Mouse (Mus musculus) forebrain, embryonic 15.5 days (tissue): Measurements from ENCODE around the gene Rnf220. TPM values are rescaled to one million over a fixed set of nuclear protein-coding genes. Genes with fewer than 3 reads are reported as not detected.
"Not testable (repeated sequence)": the region's sequence is repeated elsewhere in the genome, so short reads cannot be mapped to it uniquely, and the experiment has no call there.

ENCODE experiments used
- ATAC-seq: fragments of 200-750 bp; cut with Nextera tagmentation; replicated peaks from 2 replicates; pipeline ENCODE4 v1.8.0; 2017; ENCODE audit warnings: mild to moderate bottlenecking, moderate TSS enrichment, moderate library complexity
- H3K27ac ChIP-seq: fragments of 300-500 bp; sonication (generic); replicated peaks from 2 replicates; pipeline ENCODE4 v1.5.1; 2015; ENCODE audit warnings: mild to moderate bottlenecking, inconsistent platforms
- H3K27me3 ChIP-seq: fragments of 300-500 bp; sonication (generic); 2 replicates; pipeline ENCODE4 v1.6.1; 2015; ENCODE audit warnings: inconsistent platforms
- H3K36me3 ChIP-seq: fragments of 300-500 bp; sonication (generic); 2 replicates; pipeline ENCODE4 v1.6.1; 2015; ENCODE audit warnings: mild to moderate bottlenecking, inconsistent platforms
- H3K4me1 ChIP-seq: fragments of 300-500 bp; sonication (generic); 2 replicates; pipeline ENCODE4 v1.6.1; 2015; ENCODE audit warnings: inconsistent platforms
- H3K4me2 ChIP-seq: fragments of 300-500 bp; sonication (generic); replicated peaks from 2 replicates; pipeline ENCODE4 v1.6.1; 2015; ENCODE audit warnings: mild to moderate bottlenecking, inconsistent platforms
- H3K4me3 ChIP-seq: fragments of 300-500 bp; sonication (generic); 2 replicates; pipeline ENCODE4 v1.5.1; 2015; ENCODE audit warnings: mild to moderate bottlenecking, inconsistent platforms
- H3K9ac ChIP-seq: fragments of 300-500 bp; sonication (generic); replicated peaks from 2 replicates; pipeline ENCODE4 v1.6.1; 2015; ENCODE audit warnings: mild to moderate bottlenecking, inconsistent platforms
- H3K9me3 ChIP-seq: fragments of 300-500 bp; sonication (generic); 2 replicates; pipeline ENCODE4 v1.6.1; 2016; ENCODE audit warnings: inconsistent platforms
- whole genome bisulfite sequencing: fragments of 180-500 bp; shearing (Covaris S2); methylation state at CpG from one replicate; pipeline ENCODE4 v1.1.7; 2015; ENCODE audit warnings: mixed read lengths; 5-methylcytosine and 5-hydroxymethylcytosine counted together
- polyA plus RNA-seq: library from polyadenylated mRNA; unstranded; fragments of >200 nt; fragmentation: Nextera tagmentation; extraction: Ambion mirVana; gene quantifications from 2 replicates; pipeline ENCODE4 v1.2.1, GENCODE M21; 2015

Gene Rnf220
- polyA plus RNA-seq, 1 experiment from 2014 or later, result 128 TPM

- Histone ChIP-seq H3K36me3 (no peaks in the 10 kb centered on the region), H3K4me2 (no peak overlapping the region), H3K9ac (no peak overlapping the region), H3K27me3 (no peaks in the 10 kb centered on the region), H3K9me3 (no peaks in the 10 kb centered on the region), H3K4me3 (no peak overlapping the region), H3K4me1 (no peaks in the 10 kb centered on the region), H3K27ac (no peak overlapping the region)
- 53% methylated on average over 8 of the region's 8 CpGs for WGBS
- ATAC-seq, result no peak
These were observed 233.9 kb downstream of the Rnf220 start for GRCm38 (mm10) chr4:117262987-117263386.

GRCm38 (mm10) chr4:117262101-117262913 is 234.5 kb downstream of the Rnf220 start:
- Histone ChIP-seq H3K36me3 (no peaks in the 10 kb centered on the region), H3K9me3 (no peaks in the 10 kb centered on the region), H3K27ac (no peak overlapping the region), H3K4me2 (no peak overlapping the region), H3K4me3 (no peak overlapping the region), H3K4me1 (no peaks in the 10 kb centered on the region), H3K9ac (no peak overlapping the region), H3K27me3 (no peaks in the 10 kb centered on the region)
- WGBS, result 77% methylated on average over 13 of the region's 13 CpGs
- ATAC-seq, result no peak

GRCm38 (mm10) chr4:117261222-117261621 is 235.6 kb downstream of the Rnf220 start:
- no peak overlapping the region for H3K9ac ChIP-seq
- no peaks in the 10 kb centered on the region for H3K4me1 ChIP-seq
- H3K9me3 ChIP-seq, result no peaks in the 10 kb centered on the region
- H3K4me2 ChIP-seq, result no peak overlapping the region
- ATAC-seq, result no peak
- H3K36me3 ChIP-seq, result no peaks in the 10 kb centered on the region
- no peak overlapping the region for H3K27ac ChIP-seq
- no peaks in the 10 kb centered on the region for H3K27me3 ChIP-seq
- no peak overlapping the region for H3K4me3 ChIP-seq
- WGBS, result 80% methylated on average over 2 of the region's 2 CpGs

- H3K4me2 ChIP-seq, H3K9me3 ChIP-seq, ATAC-seq, H3K27me3 ChIP-seq, H3K27ac ChIP-seq, H3K9ac ChIP-seq, H3K4me1 ChIP-seq, H3K36me3 ChIP-seq, H3K4me3 ChIP-seq: not testable (repeated sequence)
- 75% methylated on average over 6 of the region's 6 CpGs for WGBS
These were observed 236.9 kb downstream of the Rnf220 start for GRCm38 (mm10) chr4:117259909-117260308.

- WGBS, result 41% methylated on average over 6 of the region's 6 CpGs
- H3K36me3 ChIP-seq, result no peaks in the 10 kb centered on the region
- H3K27me3 ChIP-seq, result no peaks in the 10 kb centered on the region; the same call in 1 of the 2 replicates
- H3K4me2 ChIP-seq, result no peak overlapping the region
- no peak for ATAC-seq
- no peak overlapping the region for H3K27ac ChIP-seq
- no peak overlapping the region for H3K4me3 ChIP-seq
- peaks cover 22% of the 10 kb centered on the region for H3K4me1 ChIP-seq
- H3K9ac ChIP-seq, result no peak overlapping the region
- H3K9me3 ChIP-seq, result no peaks in the 10 kb centered on the region
These were observed 242.2 kb downstream of the Rnf220 start for GRCm38 (mm10) chr4:117254672-117255071.

- no peaks in the 10 kb centered on the region for H3K9me3 ChIP-seq
- H3K36me3 ChIP-seq, result no peaks in the 10 kb centered on the region
- no peak overlapping the region for H3K4me3 ChIP-seq
- no peak overlapping the region for H3K4me2 ChIP-seq
- H3K27ac ChIP-seq, result no peak overlapping the region
- no peaks in the 10 kb centered on the region; the same call in 1 of the 2 replicates for H3K27me3 ChIP-seq
- 69% methylated on average over 5 of the region's 5 CpGs for WGBS
- H3K9ac ChIP-seq, result no peak overlapping the region
- H3K4me1 ChIP-seq, result peaks cover 22% of the 10 kb centered on the region
- no peak for ATAC-seq
These were observed 242.7 kb downstream of the Rnf220 start for GRCm38 (mm10) chr4:117254017-117254627.

- no peak overlapping the region for H3K27ac ChIP-seq
- no peaks in the 10 kb centered on the region for H3K9me3 ChIP-seq
- no peaks in the 10 kb centered on the region; the same call in 1 of the 2 replicates for H3K27me3 ChIP-seq
- H3K4me2 ChIP-seq, result no peak overlapping the region
- H3K9ac ChIP-seq, result no peak overlapping the region
- H3K4me1 ChIP-seq, result peaks cover 22% of the 10 kb centered on the region
- 65% methylated on average over 12 of the region's 12 CpGs for WGBS
- H3K4me3 ChIP-seq, result no peak overlapping the region
- ATAC-seq, result no peak
- H3K36me3 ChIP-seq, result no peaks in the 10 kb centered on the region
These were observed 243.4 kb downstream of the Rnf220 start for GRCm38 (mm10) chr4:117253218-117254016.

GRCm38 (mm10) chr4:117252755-117253154 is 244.1 kb downstream of the Rnf220 start:
- ATAC-seq, result no peak
- 83% methylated on average over 5 of the region's 5 CpGs for WGBS
- Histone ChIP-seq H3K36me3 (no peaks in the 10 kb centered on the region), H3K4me3 (peak overlapping the region; percentile 77; the same call in 1 of the 2 replicates), H3K27me3 (no peaks in the 10 kb centered on the region; the same call in 1 of the 2 replicates), H3K4me2 (peak overlapping the region; percentile 74; the same call in 1 of the 2 replicates), H3K9ac (no peak overlapping the region), H3K4me1 (peaks cover 22% of the 10 kb centered on the region), H3K27ac (no peak overlapping the region), H3K9me3 (no peaks in the 10 kb centered on the region)

GRCm38 (mm10) chr4:117252351-117252750 is 244.5 kb downstream of the Rnf220 start:
- Histone ChIP-seq H3K4me3 (peak overlapping the region; percentile 77), H3K4me2 (peak overlapping the region; percentile 74), H3K36me3 (no peaks in the 10 kb centered on the region), H3K9ac (peak overlapping the region; percentile 53), H3K27me3 (no peaks in the 10 kb centered on the region; the same call in 1 of the 2 replicates), H3K4me1 (peaks cover 22% of the 10 kb centered on the region), H3K27ac (peak overlapping the region; percentile 65), H3K9me3 (no peaks in the 10 kb centered on the region)
- no peak; the same call in 1 of the 2 replicates for ATAC-seq
- 19% methylated on average over 5 of the region's 5 CpGs for WGBS

- Histone ChIP-seq H3K27me3 (no peaks in the 10 kb centered on the region; the same call in 1 of the 2 replicates), H3K27ac (peak within 1 kb of the TSS; percentile 65), H3K36me3 (no peaks in the 10 kb centered on the region), H3K9ac (peak within 1 kb of the TSS; percentile 53), H3K9me3 (no peaks in the 10 kb centered on the region), H3K4me2 (peak within 1 kb of the TSS; percentile 74), H3K4me1 (peaks cover 22% of the 10 kb centered on the region), H3K4me3 (peak within 1 kb of the TSS; percentile 77)
- ATAC-seq, result peak; percentile 98
- under 1% methylated on average over 41 of the region's 43 CpGs for WGBS
These were observed 245.0 kb downstream of the Rnf220 start, which contains the start of the genes Tmem53 and Armh1 for GRCm38 (mm10) chr4:117251801-117252316. Gene Tmem53 (plus strand): TSS chr4:117251951. Gene Armh1 (minus strand): TSS chr4:117252125.

GRCm38 (mm10) chr4:117250982-117251381 is 245.9 kb downstream of the Rnf220 start:
- Histone ChIP-seq H3K27me3 (no peaks in the 10 kb centered on the region; the same call in 1 of the 2 replicates), H3K9me3 (no peaks in the 10 kb centered on the region), H3K4me2 (peak overlapping the region; percentile 74; the same call in 1 of the 2 replicates), H3K27ac (no peak overlapping the region), H3K36me3 (no peaks in the 10 kb centered on the region), H3K4me3 (peak overlapping the region; percentile 77; the same call in 1 of the 2 replicates), H3K4me1 (peaks cover 22% of the 10 kb centered on the region), H3K9ac (no peak overlapping the region)
- WGBS, result 70% methylated on average over 1 of the region's 1 CpGs
- ATAC-seq, result no peak
